Mouse (Mus musculus): ENCODE measurements at regions not wholly inside any gene's neighbourhood (a gene's known extent, or its start where the extent isn't known, plus 50 kb on each side); places are given as distances from the start of the nearest gene placed in this dataset.

GRCm38 (mm10) chr6:112090597-112090996 is 183.0 kb upstream of the Lmcd1 start:
- no peak for TF ChIP-seq POLR2A (IDR thresholded peaks at IDR 0.05; ENCODE audit: low read depth, low read length)
- TF ChIP-seq CTCF (IDR thresholded peaks at IDR 0.05; ENCODE audit: extremely low read depth, insufficient read depth, insufficient read length, insufficient replicate concordance), result no peak

Measured in spleen, adult 2 months (tissue).